Mouse (Mus musculus): ENCODE results near the gene Upk1a.
A peak's percentile ranks its signal among the peaks of the same experiment; 100 is the strongest.

Upk1a gene

GRCm38 (mm10) chr7:30602583-30602982, 10.1 kb downstream of the Upk1a start:
- DNase-seq (ENCODE audit: low spot score), result no peak

GRCm38 (mm10) chr7:30600651-30601050, 12.0 kb downstream of the Upk1a start:
- peak; percentile 29 for DNase-seq (ENCODE audit: low spot score)

DNA sequence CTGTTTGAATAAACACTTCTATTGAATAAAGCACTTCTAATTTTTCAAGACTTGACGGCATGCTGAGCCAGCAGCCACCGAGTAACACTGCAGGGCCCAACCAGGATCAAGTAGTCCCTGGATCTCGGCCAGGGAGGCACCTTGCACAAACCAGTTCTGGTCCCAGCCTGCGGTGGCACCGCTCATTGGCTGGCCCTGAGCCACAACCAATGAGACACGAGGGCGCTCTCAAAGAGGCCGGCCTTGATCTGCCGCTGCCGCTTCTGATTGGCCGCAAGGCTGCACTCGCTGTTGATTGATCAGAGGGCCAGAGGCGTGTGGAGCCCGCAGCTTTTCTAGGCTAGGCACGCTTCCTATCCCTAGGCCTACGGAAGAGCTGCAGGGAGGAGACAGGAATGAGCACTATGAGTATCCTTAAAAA, 12.7 kb downstream of the Upk1a start:
- DNase-seq (ENCODE audit: low spot score), result peak; percentile 97

GRCm38 (mm10) chr7:30598786-30599185, 13.9 kb downstream of the Upk1a start, which contains the start of gene Zbtb32:
Gene Zbtb32 (minus strand): TSS chr7:30598909.
- no peak for DNase-seq (ENCODE audit: low spot score)

DNA sequence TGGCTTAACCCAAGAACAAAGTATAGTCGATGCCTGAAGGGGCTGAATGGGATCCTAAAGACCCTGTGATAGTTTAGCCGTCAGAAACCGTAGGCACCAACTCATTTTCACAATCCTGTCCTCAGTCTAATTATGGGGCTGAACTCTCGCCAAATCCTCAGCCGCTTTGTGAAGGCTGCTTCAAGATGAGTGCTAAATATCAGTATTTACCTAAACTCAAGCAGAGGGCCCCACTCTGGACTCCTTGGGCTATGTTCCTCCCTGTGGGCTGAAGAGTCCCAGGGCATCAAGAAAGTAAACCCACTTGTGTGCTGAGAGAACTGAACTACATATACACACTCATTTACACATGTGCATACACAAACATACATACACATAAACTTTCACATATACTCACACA, 15.8 kb downstream of the Upk1a start:
- DNase-seq (ENCODE audit: low spot score), result no peak

DNA sequence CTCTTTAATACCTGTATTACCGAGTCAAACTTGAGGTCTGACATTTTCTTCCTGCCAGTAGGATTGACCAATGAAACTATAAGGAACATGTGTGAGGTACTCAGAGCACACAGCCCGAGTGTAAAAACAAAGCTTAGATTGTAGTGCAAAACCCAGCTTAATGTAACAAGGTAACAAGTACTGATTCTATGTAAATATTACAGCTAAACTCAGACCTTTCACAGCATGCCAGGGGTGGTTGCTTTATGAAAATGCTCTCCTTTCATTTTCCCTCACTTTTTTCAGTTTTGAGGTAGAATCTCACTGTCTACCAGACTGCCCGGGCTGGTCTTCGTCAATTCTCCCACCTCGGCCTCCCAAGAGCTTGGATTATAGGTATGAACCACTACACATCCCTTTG, 16.6 kb downstream of the Upk1a start:
- no peak for DNase-seq (ENCODE audit: low spot score)

DNA sequence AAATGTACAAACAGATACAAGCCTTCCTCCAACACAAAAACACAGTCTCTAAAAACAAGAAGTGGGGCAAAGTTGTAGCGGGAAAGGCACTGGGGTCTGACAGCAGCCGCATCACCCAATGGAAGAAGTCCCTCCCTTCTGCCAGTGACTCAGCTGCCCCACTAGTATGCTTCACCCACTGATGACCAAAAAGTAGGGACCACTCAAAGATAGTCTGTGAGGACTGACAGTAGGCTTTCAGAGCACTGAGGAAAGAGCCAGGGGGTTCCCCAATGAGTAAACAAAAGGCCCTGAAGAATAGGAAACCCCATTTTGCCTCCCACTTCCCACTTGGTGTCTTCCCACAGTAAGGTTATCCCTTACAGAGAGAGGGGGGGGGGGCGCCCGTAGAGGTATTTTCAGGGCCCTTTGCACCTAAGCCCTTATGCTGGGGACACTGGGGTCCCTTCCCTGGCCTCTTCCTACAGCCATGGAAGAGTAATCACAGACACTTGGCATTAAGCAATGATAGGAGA, 18.1 kb downstream of the Upk1a start:
- DNase-seq (ENCODE audit: low spot score), result no peak

DNA sequence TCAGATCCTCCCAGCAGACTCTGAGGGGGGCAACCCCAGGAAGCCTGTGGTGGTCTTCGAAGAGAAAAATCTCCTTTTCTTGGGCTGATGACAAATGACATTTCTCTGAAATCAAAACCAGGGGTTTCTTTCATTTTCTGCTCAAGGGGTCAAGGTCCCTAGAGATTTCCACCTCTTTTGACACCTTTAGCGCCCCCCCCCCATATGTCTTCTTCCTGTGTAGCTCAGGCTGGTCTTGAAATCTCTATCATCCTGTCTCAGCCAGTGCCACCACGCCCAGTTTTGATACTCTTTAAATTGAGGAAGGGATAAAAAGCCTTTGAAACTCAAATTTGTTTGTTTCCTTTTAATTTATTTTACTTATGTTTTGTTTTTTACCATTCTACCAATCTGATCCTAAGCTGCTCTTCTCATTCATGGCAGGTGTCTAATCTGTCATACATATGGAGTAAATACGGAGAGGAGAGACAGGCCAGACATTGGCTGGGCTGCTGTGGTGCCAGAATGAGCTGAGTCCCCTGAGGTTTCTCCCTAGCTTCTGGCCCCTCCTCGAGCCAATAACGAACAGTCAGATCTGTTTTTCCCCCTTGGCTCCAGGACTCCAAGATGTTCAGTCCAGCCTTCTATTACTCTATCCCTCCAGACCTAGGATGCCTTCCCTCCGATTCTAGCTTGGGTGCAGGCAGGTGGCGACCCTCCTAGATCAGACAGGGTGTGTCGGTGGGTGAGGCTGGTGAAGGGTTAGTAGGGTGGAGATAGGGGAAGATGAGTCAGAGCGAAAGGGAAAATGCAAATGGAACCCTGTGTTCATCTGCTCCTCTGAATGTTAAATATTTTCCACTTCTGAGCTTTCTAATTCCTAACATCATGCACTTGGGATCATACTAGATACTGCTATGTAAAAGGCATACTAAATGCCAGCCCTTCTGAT, 18.8 kb downstream of the Upk1a start:
- peak; percentile 60 for DNase-seq (ENCODE audit: low spot score)

GRCm38 (mm10) chr7:30592772-30593423, 19.7 kb downstream of the Upk1a start:
- no peak for DNase-seq (ENCODE audit: low spot score)

DNA sequence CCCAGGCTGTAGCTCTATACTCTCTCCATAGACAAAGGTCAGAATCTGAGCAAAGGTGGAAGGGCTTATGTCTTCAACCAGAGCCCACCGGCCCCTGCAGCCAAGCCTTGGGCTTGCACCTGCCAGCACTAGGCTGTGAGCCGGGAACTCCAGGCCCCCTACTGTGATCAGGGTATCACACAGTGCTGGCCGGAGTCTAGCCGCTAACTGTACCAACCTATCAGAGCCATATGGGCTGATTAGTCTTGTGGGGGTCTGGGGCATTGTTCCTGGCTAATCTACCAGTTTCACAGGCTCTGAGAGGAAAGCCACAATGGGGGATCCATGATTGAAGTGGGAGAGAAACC, 21.1 kb downstream of the Upk1a start:
- DNase-seq (ENCODE audit: low spot score), result no peak

DNA sequence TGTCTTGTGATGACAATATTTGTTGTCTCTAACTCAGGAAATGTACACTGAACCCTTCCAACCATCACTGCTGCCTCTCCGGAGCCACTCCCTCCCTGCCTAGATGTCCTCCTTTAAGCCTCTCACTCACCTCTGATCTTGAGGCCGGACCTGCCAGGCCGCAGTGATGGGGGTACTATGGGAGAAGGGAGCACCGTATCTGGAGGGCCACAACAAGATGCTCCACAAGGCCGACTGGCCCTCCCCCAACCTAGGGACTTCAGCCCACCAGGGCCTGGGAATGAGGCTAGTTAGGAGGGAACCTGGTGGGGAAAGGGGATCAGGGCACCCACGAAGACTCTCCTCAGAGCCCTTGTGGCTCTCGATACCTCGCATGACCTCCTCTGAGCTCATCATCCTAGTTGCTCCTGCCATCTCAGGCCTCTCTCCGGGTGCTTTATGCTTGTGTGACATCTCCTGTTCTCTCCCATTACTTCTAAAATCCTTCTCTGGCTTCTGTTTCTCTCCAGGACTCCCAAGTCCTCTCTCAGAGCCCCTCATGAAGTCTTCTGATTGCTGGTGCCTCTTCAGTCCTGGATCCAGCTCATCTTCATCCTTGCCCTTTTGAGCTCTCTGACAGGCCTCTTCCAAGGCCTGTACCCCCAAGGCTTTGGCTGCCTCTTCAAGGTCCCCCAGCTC, 21.6 kb downstream of the Upk1a start:
- DNase-seq (ENCODE audit: low spot score), result no peak

- DNase-seq (ENCODE audit: low spot score), result peak; percentile 83
These were observed 23.0 kb downstream of the Upk1a start for GRCm38 (mm10) chr7:30589435-30590301.

- DNase-seq (ENCODE audit: low spot score), result peak; percentile 97
These were observed 23.8 kb downstream of the Upk1a start, which contains the start of gene Kmt2b for GRCm38 (mm10) chr7:30588676-30589434. Gene Kmt2b (minus strand): TSS chr7:30588726.

- DNase-seq (ENCODE audit: low spot score), result peak; percentile 44
These were observed 24.6 kb downstream of the Upk1a start for GRCm38 (mm10) chr7:30587842-30588667.

DNA sequence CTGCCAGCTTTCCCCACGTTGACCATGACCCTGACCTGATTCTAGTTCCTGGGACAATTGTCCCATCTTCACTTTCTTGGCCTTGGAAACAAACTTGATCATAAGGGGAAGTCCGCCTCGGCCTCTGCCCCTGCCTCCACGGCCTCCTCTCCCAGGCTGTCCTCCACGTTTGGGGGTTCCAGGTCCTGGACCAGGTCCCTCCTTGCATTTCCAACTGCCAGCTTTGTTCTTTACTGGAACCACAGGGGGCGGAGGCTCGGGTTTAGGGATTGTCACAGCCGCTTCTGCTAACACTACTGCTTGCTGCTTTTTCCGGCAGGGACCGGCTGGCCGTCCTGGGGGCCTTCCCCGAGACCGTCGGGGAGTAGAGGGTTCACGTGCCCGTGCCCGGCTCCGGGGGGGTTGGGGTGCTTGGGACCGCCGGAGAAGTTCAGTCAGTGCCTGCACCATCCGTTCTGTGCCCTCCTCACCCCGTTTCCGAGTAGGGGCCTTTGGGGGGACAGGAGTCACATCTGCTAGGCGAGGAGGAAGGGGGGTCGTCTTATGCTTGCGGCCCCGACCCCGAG, 26.1 kb downstream of the Upk1a start:
- no peak for DNase-seq (ENCODE audit: low spot score)

GRCm38 (mm10) chr7:30585170-30585569, 27.5 kb downstream of the Upk1a start:
- DNase-seq (ENCODE audit: low spot score), result no peak

GRCm38 (mm10) chr7:30584339-30584738, 28.3 kb downstream of the Upk1a start:
- DNase-seq (ENCODE audit: low spot score), result no peak

DNA sequence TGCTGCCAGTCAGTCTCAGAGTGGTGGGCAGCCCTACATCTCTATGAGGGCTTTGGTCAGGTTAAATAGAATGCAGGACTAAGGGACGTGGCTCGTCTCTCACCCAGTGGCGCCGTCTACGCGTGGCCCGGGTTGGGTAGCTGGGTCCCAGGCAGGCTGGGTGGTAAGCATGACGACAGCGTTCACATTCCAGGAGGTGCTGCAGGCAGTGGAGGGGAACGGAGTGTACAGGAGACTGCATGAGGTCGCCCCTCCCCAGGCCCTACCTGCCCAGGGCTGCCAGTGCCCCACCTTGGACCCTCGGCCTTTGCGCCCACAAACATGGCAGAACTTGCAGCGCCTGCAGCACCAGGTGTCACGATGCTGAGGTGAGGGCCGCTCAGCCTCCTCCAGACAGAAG, 31.1 kb downstream of the Upk1a start:
- no peak for DNase-seq (ENCODE audit: low spot score)

DNA sequence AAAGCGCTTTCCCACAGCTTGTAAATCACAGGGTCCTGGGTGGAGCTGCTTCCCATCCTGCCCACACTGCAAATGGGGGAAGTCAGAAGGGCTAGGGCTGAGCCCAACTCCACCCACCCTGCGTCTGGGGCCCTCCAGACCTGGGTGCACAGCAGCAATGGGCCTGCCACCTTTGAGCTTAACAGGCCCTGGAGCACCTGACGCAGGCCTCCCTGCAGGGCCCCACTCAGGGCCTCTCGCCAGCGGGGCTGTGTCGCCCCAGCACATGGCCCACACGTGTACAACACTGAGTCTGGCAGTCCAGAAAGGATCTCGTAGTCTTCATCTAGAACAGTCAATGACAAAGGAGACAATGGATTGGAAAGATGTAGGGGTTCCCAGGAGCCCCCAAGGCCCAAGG, 32.7 kb downstream of the Upk1a start:
- DNase-seq (ENCODE audit: low spot score), result no peak
